Mouse (Mus musculus) c-Kit-positive CD71-positive TER-119-positive erythroid progenitor cells, embryonic 14.5 days (primary cell): ENCODE measurements around the gene Acsm4.
"Not testable (repeated sequence)": the region's sequence is repeated elsewhere in the genome, so short reads cannot be mapped to it uniquely, and the experiment has no call there.

ENCODE experiments used
- DNase-seq: peaks from one replicate; pipeline ENCODE4 v3.0.0-alpha.2; 2013; ENCODE audit warnings: low spot score

The Acsm4 gene

GRCm38 (mm10) chr7:119689726-119690125 lies at the start of gene Acsm4:
TSS of gene Acsm4 (plus strand) at chr7:119690026.
- no peak for DNase-seq

- DNase-seq = no peak
These were observed 47.5 kb upstream of the Acsm4 start for GRCm38 (mm10) chr7:119642307-119642706.

GRCm38 (mm10) chr7:119667893-119668292 lies 21.9 kb upstream of the Acsm4 start:
- DNase-seq = no peak

- DNase-seq = no peak
These were observed 19.4 kb upstream of the Acsm4 start for GRCm38 (mm10) chr7:119670395-119670794.

GRCm38 (mm10) chr7:119670925-119671324 lies 18.9 kb upstream of the Acsm4 start:
- DNase-seq = no peak

GRCm38 (mm10) chr7:119673465-119673864 lies 16.4 kb upstream of the Acsm4 start:
- DNase-seq = peak; percentile 23

GRCm38 (mm10) chr7:119680107-119680506 lies 9.7 kb upstream of the Acsm4 start:
- DNase-seq = no peak

GRCm38 (mm10) chr7:119682699-119683098 lies 7.1 kb upstream of the Acsm4 start:
- no peak for DNase-seq

GRCm38 (mm10) chr7:119692302-119692701 lies 2.5 kb downstream of the Acsm4 start:
- no peak for DNase-seq

GRCm38 (mm10) chr7:119694926-119695325 lies 5.1 kb downstream of the Acsm4 start:
- DNase-seq = no peak

- no peak for DNase-seq
These were observed 24.3 kb downstream of the Acsm4 start for GRCm38 (mm10) chr7:119714111-119714510.

GRCm38 (mm10) chr7:119720253-119720946 lies 30.6 kb downstream of the Acsm4 start, which contains the start of gene Thumpd1:
TSS of gene Thumpd1 (minus strand) at chr7:119720798.
- peak; percentile 86 for DNase-seq

- no peak for DNase-seq
These were observed 31.1 kb downstream of the Acsm4 start for GRCm38 (mm10) chr7:119720947-119721310.

- DNase-seq = no peak
These were observed 37.8 kb downstream of the Acsm4 start for GRCm38 (mm10) chr7:119727621-119728020.

- peak; percentile 34 for DNase-seq
These were observed 41.4 kb downstream of the Acsm4 start for GRCm38 (mm10) chr7:119731262-119731661.

- no peak for DNase-seq
These were observed 49.1 kb downstream of the Acsm4 start for GRCm38 (mm10) chr7:119738877-119739276.

GRCm38 (mm10) chr7:119739798-119740468 lies 50.1 kb downstream of the Acsm4 start:
- not testable (repeated sequence) for DNase-seq

GRCm38 (mm10) chr7:119744321-119744720 lies 54.5 kb downstream of the Acsm4 start:
- DNase-seq = peak; percentile 18

- no peak for DNase-seq
These were observed 56.0 kb downstream of the Acsm4 start for GRCm38 (mm10) chr7:119745869-119746268.

- no peak for DNase-seq
These were observed 58.9 kb downstream of the Acsm4 start for GRCm38 (mm10) chr7:119748761-119749160.

GRCm38 (mm10) chr7:119749942-119750341 lies 60.1 kb downstream of the Acsm4 start:
- no peak for DNase-seq

GRCm38 (mm10) chr7:119753696-119754095 lies 63.9 kb downstream of the Acsm4 start:
- no peak for DNase-seq

- DNase-seq = no peak
These were observed 70.7 kb downstream of the Acsm4 start, which contains the start of gene Acsm3 for GRCm38 (mm10) chr7:119760527-119760951. TSS of gene Acsm3 (plus strand) at chr7:119760923.
